Mouse (Mus musculus) common myeloid progenitor, adult 5-6 weeks (primary cell): Measurements from ENCODE around the gene Olfr53. TPM values are rescaled to one million over a fixed set of nuclear protein-coding genes. Genes with fewer than 3 reads are reported as not detected.
"Not testable (repeated sequence)": the region's sequence is repeated elsewhere in the genome, so short reads cannot be mapped to it uniquely, and the experiment has no call there.

ENCODE experiments used
- ATAC-seq: replicated peaks from 2 replicates; pipeline ENCODE4 v1.8.0; 2016; ENCODE audit warnings: low read depth, mild to moderate bottlenecking, moderate TSS enrichment, inconsistent platforms; ENCODE audit not compliant: poor library complexity, severe bottlenecking
- total RNA-seq: library from RNA; stranded (forward); fragments of 200-1000, 187-1606 nt; gene quantifications from 2 replicates; pipeline ENCODE4 v1.2.3, GENCODE M21; 2017

Gene Olfr53
- not detected in 2 replicates for total RNA-seq

GRCm38 (mm10) chr7:140646152-140646551, at the start of gene Olfr53:
Gene Olfr53 (plus strand): TSS chr7:140646452.
- ATAC-seq = no peak

GRCm38 (mm10) chr7:140600969-140601368, 45.3 kb upstream of the Olfr53 start, which contains the start of gene Olfr46:
Gene Olfr46 (plus strand): TSS chr7:140601269.
- not testable (repeated sequence) for ATAC-seq

- ATAC-seq = not testable (repeated sequence)
Measured at GRCm38 (mm10) chr7:140628670-140629069, 17.6 kb upstream of the Olfr53 start, which contains the start of gene Olfr61. Gene Olfr61 (plus strand): TSS chr7:140628970.

- no peak for ATAC-seq
Measured at GRCm38 (mm10) chr7:140630559-140630958, 15.7 kb upstream of the Olfr53 start.

- no peak for ATAC-seq
Measured at GRCm38 (mm10) chr7:140659630-140660029, 13.4 kb downstream of the Olfr53 start, which contains the start of gene Olfr539. Gene Olfr539 (plus strand): TSS chr7:140659930.

- not testable (repeated sequence) for ATAC-seq
Measured at GRCm38 (mm10) chr7:140670693-140671092, 24.4 kb downstream of the Olfr53 start.

GRCm38 (mm10) chr7:140675863-140676262, 29.6 kb downstream of the Olfr53 start:
- ATAC-seq = no peak

GRCm38 (mm10) chr7:140679591-140679990, 33.3 kb downstream of the Olfr53 start:
- not testable (repeated sequence) for ATAC-seq

- ATAC-seq = no peak
Measured at GRCm38 (mm10) chr7:140681651-140682050, 35.4 kb downstream of the Olfr53 start, which contains the start of gene Olfr45. Gene Olfr45 (plus strand): TSS chr7:140681951.

GRCm38 (mm10) chr7:140696967-140697366, 50.7 kb downstream of the Olfr53 start, which contains the start of gene Olfr541:
Gene Olfr541 (plus strand): TSS chr7:140697267.
- ATAC-seq = no peak

Other genes starting within 250 kb of the Olfr53 start
- gene Olfr531, start 243.5 kb upstream of the Olfr53 start, total RNA-seq = not detected in 2 replicates
- not detected in 2 replicates for gene Olfr532, start 224.8 kb upstream of the Olfr53 start, total RNA-seq
- not detected in 2 replicates for gene Olfr533, start 183.1 kb upstream of the Olfr53 start, total RNA-seq
- not detected in 2 replicates for gene Olfr535, start 162.2 kb upstream of the Olfr53 start, total RNA-seq
- not detected in 2 replicates for gene Olfr536, start 139.1 kb upstream of the Olfr53 start, total RNA-seq
- gene Olfr538, start 78.6 kb upstream of the Olfr53 start, total RNA-seq = not detected in 2 replicates
- 0.14 TPM in 1 of 2 replicates, not detected in the other for gene Olfr46, start 45.2 kb upstream of the Olfr53 start, total RNA-seq
- gene Olfr61, start 17.5 kb upstream of the Olfr53 start, total RNA-seq = not detected in 2 replicates
- not detected in 2 replicates for gene Olfr539, start 13.5 kb downstream of the Olfr53 start, total RNA-seq
- not detected in 2 replicates for gene Olfr45, start 35.5 kb downstream of the Olfr53 start, total RNA-seq
- not detected in 2 replicates for gene Olfr541, start 50.8 kb downstream of the Olfr53 start, total RNA-seq
- not detected in 2 replicates for gene Cyp2e1, start 117.3 kb downstream of the Olfr53 start, total RNA-seq
- gene Syce1, start 141.4 kb downstream of the Olfr53 start, total RNA-seq = 0.15 and 0.23 TPM in 2 replicates
- gene Zfp941, start 175.7 kb downstream of the Olfr53 start, total RNA-seq = 1.5 and 3.0 TPM in 2 replicates
- gene Urah, start 188.6 kb downstream of the Olfr53 start, total RNA-seq = not detected in 2 replicates
- not detected in 2 replicates for gene Scgb1c1, start 199.1 kb downstream of the Olfr53 start, total RNA-seq
- gene Odf3, start 201.4 kb downstream of the Olfr53 start, total RNA-seq = not detected in 2 replicates
- gene Gm45785, start 209.9 kb downstream of the Olfr53 start, total RNA-seq = 0.50 TPM in 1 of 2 replicates, not detected in the other
- gene Ric8a, start 210.5 kb downstream of the Olfr53 start, total RNA-seq = 36.0 and 38.0 TPM in 2 replicates
- 13.8 and 24.0 TPM in 2 replicates for gene Bet1l, start 211.1 kb downstream of the Olfr53 start, total RNA-seq
- 182 and 184 TPM in 2 replicates for gene Psmd13, start 235.5 kb downstream of the Olfr53 start, total RNA-seq
- 34.3 and 38.6 TPM in 2 replicates for gene Sirt3, start 235.9 kb downstream of the Olfr53 start, total RNA-seq